Mouse (Mus musculus) lung, embryonic 15.5 days (tissue): ENCODE measurements around the gene D10Jhu81e. TPM values are rescaled to one million over a fixed set of nuclear protein-coding genes. Genes with fewer than 3 reads are reported as not detected.
A peak's percentile ranks its signal among the peaks of the same experiment; 100 is the strongest.

ENCODE experiments used
- ATAC-seq: fragments of 200-750 bp; cut with Nextera tagmentation; 2 replicates; pipeline ENCODE4 v1.8.0; 2017; ENCODE audit warnings: moderate number of reproducible peaks, borderline replicate concordance; ENCODE audit not compliant: low FRiP score, low TSS enrichment; ENCODE audit errors: extremely low read depth
- H3K27ac ChIP-seq: fragments of 300-500 bp; sonication (generic); 2 replicates; pipeline ENCODE4 v1.5.1; 2015; ENCODE audit warnings: moderate library complexity, mild to moderate bottlenecking, inconsistent platforms
- H3K27me3 ChIP-seq: fragments of 300-500 bp; sonication (generic); 2 replicates; pipeline ENCODE4 v1.6.1; 2015; ENCODE audit warnings: inconsistent platforms
- H3K36me3 ChIP-seq: fragments of 300-500 bp; sonication (generic); 2 replicates; pipeline ENCODE4 v1.6.1; 2015; ENCODE audit warnings: inconsistent platforms
- H3K4me1 ChIP-seq: fragments of 300-500 bp; sonication (generic); 2 replicates; pipeline ENCODE4 v1.6.1; 2015; ENCODE audit warnings: inconsistent platforms
- H3K4me2 ChIP-seq: fragments of 300-500 bp; sonication (generic); 2 replicates; pipeline ENCODE4 v1.6.1; 2015; ENCODE audit warnings: inconsistent platforms, mild to moderate bottlenecking, moderate library complexity
- H3K4me3 ChIP-seq: fragments of 300-500 bp; sonication (generic); 2 replicates; pipeline ENCODE4 v1.5.1; 2015; ENCODE audit warnings: mild to moderate bottlenecking, inconsistent platforms
- H3K9ac ChIP-seq: fragments of 300-500 bp; sonication (generic); 2 replicates; pipeline ENCODE4 v1.6.1; 2015; ENCODE audit warnings: inconsistent platforms
- H3K9me3 ChIP-seq: fragments of 300-500 bp; sonication (generic); 2 replicates; pipeline ENCODE4 v1.6.1; 2016; ENCODE audit warnings: inconsistent platforms
- WGBS: fragments of 180-500 bp; shearing (Covaris S2); methylation state at CpG from one replicate; pipeline ENCODE4 v1.1.7; 2015; 5-methylcytosine and 5-hydroxymethylcytosine counted together
- polyA plus RNA-seq: library from polyadenylated mRNA; unstranded; fragments of >200 nt; fragmentation: Nextera tagmentation; extraction: Ambion mirVana; gene quantifications from 2 replicates; pipeline ENCODE4 v1.2.1, GENCODE M21; 2015

D10Jhu81e gene
- polyA plus RNA-seq, 1 experiment from 2014 or later, result 32.8 TPM

GRCm38 (mm10) chr10:78162646-78163045 lies 6.9 kb downstream of the D10Jhu81e start:
- no peak for ATAC-seq
- Histone ChIP-seq H3K4me3 (no peak overlapping the region), H3K27me3 (no peaks in the 10 kb centered on the region), H3K27ac (no peak overlapping the region), H3K4me2 (no peak overlapping the region), H3K9ac (no peak overlapping the region), H3K36me3 (peaks cover 41% of the 10 kb centered on the region), H3K9me3 (no peaks in the 10 kb centered on the region), H3K4me1 (peaks cover 16% of the 10 kb centered on the region)
- 93% methylated on average over 12 of the region's 12 CpGs for whole genome bisulfite sequencing

- no peak for ATAC-seq
- Histone ChIP-seq H3K4me1 (peaks cover 16% of the 10 kb centered on the region), H3K27ac (no peak overlapping the region), H3K4me3 (no peak overlapping the region), H3K4me2 (no peak overlapping the region), H3K27me3 (no peaks in the 10 kb centered on the region), H3K9ac (no peak overlapping the region), H3K36me3 (peaks cover 31% of the 10 kb centered on the region), H3K9me3 (no peaks in the 10 kb centered on the region)
- WGBS, result 75% methylated on average over 8 of the region's 8 CpGs
Observed at GRCm38 (mm10) chr10:78161096-78161495, 8.5 kb downstream of the D10Jhu81e start.

GRCm38 (mm10) chr10:78160369-78161095 lies 9.1 kb downstream of the D10Jhu81e start:
- peaks cover 25% of the 10 kb centered on the region for H3K36me3 ChIP-seq
- H3K4me1 ChIP-seq, result peaks cover 17% of the 10 kb centered on the region
- 80% methylated on average over 16 of the region's 16 CpGs for WGBS
- no peaks in the 10 kb centered on the region for H3K9me3 ChIP-seq
- ATAC-seq, result no peak; the same call in 1 of the 2 replicates
- H3K4me2 ChIP-seq, result no peak overlapping the region
- no peak overlapping the region for H3K9ac ChIP-seq
- no peak overlapping the region for H3K4me3 ChIP-seq
- no peak overlapping the region for H3K27ac ChIP-seq
- no peaks in the 10 kb centered on the region for H3K27me3 ChIP-seq

- H3K4me2 ChIP-seq, result peak overlapping the region; percentile 35
- peaks cover 24% of the 10 kb centered on the region for H3K36me3 ChIP-seq
- no peaks in the 10 kb centered on the region for H3K27me3 ChIP-seq
- ATAC-seq, result peak; percentile 78
- H3K27ac ChIP-seq, result peak overlapping the region; percentile 8; the same call in 1 of the 2 replicates
- no peak overlapping the region for H3K9ac ChIP-seq
- no peak overlapping the region for H3K4me3 ChIP-seq
- H3K9me3 ChIP-seq, result no peaks in the 10 kb centered on the region
- 3% methylated on average over 7 of the region's 7 CpGs for WGBS
- peaks cover 22% of the 10 kb centered on the region for H3K4me1 ChIP-seq
Observed at GRCm38 (mm10) chr10:78159906-78160305, 9.7 kb downstream of the D10Jhu81e start.

GRCm38 (mm10) chr10:78159252-78159878 lies 10.2 kb downstream of the D10Jhu81e start:
- peaks cover 22% of the 10 kb centered on the region for H3K4me1 ChIP-seq
- peak overlapping the region; percentile 35 for H3K4me2 ChIP-seq
- no peak overlapping the region for H3K9ac ChIP-seq
- 14% methylated on average over 17 of the region's 17 CpGs for WGBS
- H3K9me3 ChIP-seq, result no peaks in the 10 kb centered on the region
- ATAC-seq, result 0 out of 2 replicates have a peak, but pooled peaks have one; percentile 19
- H3K27ac ChIP-seq, result peak overlapping the region; percentile 8; the same call in 1 of the 2 replicates
- H3K36me3 ChIP-seq, result peaks cover 18% of the 10 kb centered on the region
- no peaks in the 10 kb centered on the region for H3K27me3 ChIP-seq
- no peak overlapping the region for H3K4me3 ChIP-seq

GRCm38 (mm10) chr10:78158041-78158440 lies 11.5 kb downstream of the D10Jhu81e start:
- WGBS, result 72% methylated on average over 15 of the region's 15 CpGs
- Histone ChIP-seq H3K4me3 (no peak overlapping the region), H3K9ac (no peak overlapping the region), H3K9me3 (no peaks in the 10 kb centered on the region), H3K4me2 (no peak overlapping the region), H3K36me3 (peaks cover 11% of the 10 kb centered on the region; the same call in 1 of the 2 replicates), H3K4me1 (peaks cover 22% of the 10 kb centered on the region), H3K27me3 (no peaks in the 10 kb centered on the region), H3K27ac (no peak overlapping the region)
- no peak for ATAC-seq

GRCm38 (mm10) chr10:78156926-78157325 lies 12.7 kb downstream of the D10Jhu81e start:
- Histone ChIP-seq H3K36me3 (peaks cover under 1% of the 10 kb centered on the region; the same call in 1 of the 2 replicates), H3K27ac (no peak overlapping the region), H3K4me1 (peaks cover 22% of the 10 kb centered on the region), H3K4me3 (no peak overlapping the region), H3K4me2 (no peak overlapping the region), H3K9ac (no peak overlapping the region), H3K9me3 (no peaks in the 10 kb centered on the region), H3K27me3 (no peaks in the 10 kb centered on the region)
- no peak for ATAC-seq
- WGBS, result 46% methylated on average over 6 of the region's 6 CpGs

- 58% methylated on average over 10 of the region's 10 CpGs for WGBS
- no peaks in the 10 kb centered on the region for H3K36me3 ChIP-seq
- H3K4me3 ChIP-seq, result no peak overlapping the region
- ATAC-seq, result no peak
- H3K4me1 ChIP-seq, result no peaks in the 10 kb centered on the region
- H3K4me2 ChIP-seq, result no peak overlapping the region
- H3K27me3 ChIP-seq, result no peaks in the 10 kb centered on the region
- no peak overlapping the region for H3K9ac ChIP-seq
- H3K27ac ChIP-seq, result no peak overlapping the region
- H3K9me3 ChIP-seq, result no peaks in the 10 kb centered on the region
Observed at GRCm38 (mm10) chr10:78148834-78149766, 20.5 kb downstream of the D10Jhu81e start.

- no peak for ATAC-seq
- no peaks in the 10 kb centered on the region for H3K27me3 ChIP-seq
- no peaks in the 10 kb centered on the region for H3K9me3 ChIP-seq
- H3K4me3 ChIP-seq, result no peak overlapping the region
- H3K36me3 ChIP-seq, result no peaks in the 10 kb centered on the region
- H3K4me1 ChIP-seq, result no peaks in the 10 kb centered on the region
- no peak overlapping the region for H3K27ac ChIP-seq
- no peak overlapping the region for H3K4me2 ChIP-seq
- no peak overlapping the region for H3K9ac ChIP-seq
- WGBS, result 62% methylated on average over 4 of the region's 4 CpGs
Observed at GRCm38 (mm10) chr10:78147908-78148441, 21.6 kb downstream of the D10Jhu81e start.

- WGBS, result 40% methylated on average over 8 of the region's 8 CpGs
- ATAC-seq, result no peak
- no peak overlapping the region for H3K9ac ChIP-seq
Observed at GRCm38 (mm10) chr10:78143727-78144505, 25.7 kb downstream of the D10Jhu81e start.

GRCm38 (mm10) chr10:78140843-78141242 lies 28.7 kb downstream of the D10Jhu81e start:
- Histone ChIP-seq H3K4me2 (no peak overlapping the region), H3K36me3 (no peaks in the 10 kb centered on the region), H3K9me3 (no peaks in the 10 kb centered on the region), H3K4me1 (peaks cover 33% of the 10 kb centered on the region), H3K4me3 (no peak overlapping the region), H3K27ac (peak overlapping the region; percentile 22; the same call in 1 of the 2 replicates), H3K27me3 (no peaks in the 10 kb centered on the region), H3K9ac (no peak overlapping the region)
- 66% methylated on average over 3 of the region's 3 CpGs for WGBS
- no peak for ATAC-seq

More at GRCm38 (mm10) chr10:78143727-78144505, 25.7 kb downstream of the D10Jhu81e start:
- no peak overlapping the region for H3K4me3 ChIP-seq
- no peaks in the 10 kb centered on the region for H3K36me3 ChIP-seq
- H3K27me3 ChIP-seq, result no peaks in the 10 kb centered on the region
- peaks cover 18% of the 10 kb centered on the region for H3K4me1 ChIP-seq
- no peak overlapping the region for H3K4me2 ChIP-seq
- H3K27ac ChIP-seq, result no peak overlapping the region
- H3K9me3 ChIP-seq, result no peaks in the 10 kb centered on the region
